Mouse (Mus musculus) layer of hippocampus, postnatal 36 days (tissue): Measurements from ENCODE around the gene Fam69a. TPM values are rescaled to one million over a fixed set of nuclear protein-coding genes. Genes with fewer than 3 reads are reported as not detected.
"Not testable (repeated sequence)": the region's sequence is repeated elsewhere in the genome, so short reads cannot be mapped to it uniquely, and the experiment has no call there.

ENCODE experiments used
- DNase-seq, 2 experiments: peaks; one replicate each; pipeline ENCODE4 v3.0.0; 2022
- total RNA-seq, 2 experiments: library from RNA; stranded (reverse); gene quantifications; 2 replicates each; pipeline ENCODE4 v1.2.3; 2021

Fam69a gene
- total RNA-seq, 2 experiments from 2014 or later: 32.9 to 39.3 TPM

DNA sequence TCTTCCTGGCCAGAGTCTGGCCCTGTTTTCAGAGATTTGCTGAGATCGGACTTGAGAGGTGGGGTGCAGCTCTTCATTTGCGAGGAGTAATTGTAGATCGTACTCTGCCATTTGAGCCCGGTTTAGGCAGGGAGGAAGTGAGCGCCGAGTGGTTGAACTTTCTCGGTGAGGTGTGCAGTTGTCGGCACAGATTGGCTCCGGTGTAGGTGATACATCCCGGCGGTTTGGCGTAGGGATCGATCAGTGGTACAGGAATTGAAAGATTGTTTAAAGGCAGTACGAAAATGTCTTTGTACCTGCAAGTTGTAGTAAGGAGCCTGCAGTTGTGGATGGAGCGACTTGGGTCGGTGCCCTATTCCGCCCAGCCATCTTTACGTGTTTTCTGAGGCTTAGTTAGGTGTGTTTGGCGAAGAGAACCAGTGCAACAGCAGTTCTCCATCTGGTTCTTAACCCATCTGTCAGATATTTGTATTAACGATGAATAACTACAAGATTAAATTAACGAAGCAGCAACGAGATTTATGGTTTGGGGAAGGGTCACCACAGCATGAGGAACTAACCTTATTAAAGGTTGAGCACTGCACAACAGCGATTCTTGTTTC lies 85.8 kb downstream of the Fam69a start:
- no peak for DNase-seq

- DNase-seq: peak; percentile 94 to 96
Measured at GRCm38 (mm10) chr5:107900206-107901013, 86.5 kb downstream of the Fam69a start, which contains the start of gene Rpl5. Gene Rpl5 (plus strand): TSS chr5:107900502.

- no peak for DNase-seq
Measured at GRCm38 (mm10) chr5:107896265-107896664, 90.6 kb downstream of the Fam69a start.

- DNase-seq: no peak
Measured at GRCm38 (mm10) chr5:107894676-107895075, 92.2 kb downstream of the Fam69a start.

GRCm38 (mm10) chr5:107891515-107891914 lies 95.4 kb downstream of the Fam69a start:
- DNase-seq: not testable (repeated sequence)

DNA sequence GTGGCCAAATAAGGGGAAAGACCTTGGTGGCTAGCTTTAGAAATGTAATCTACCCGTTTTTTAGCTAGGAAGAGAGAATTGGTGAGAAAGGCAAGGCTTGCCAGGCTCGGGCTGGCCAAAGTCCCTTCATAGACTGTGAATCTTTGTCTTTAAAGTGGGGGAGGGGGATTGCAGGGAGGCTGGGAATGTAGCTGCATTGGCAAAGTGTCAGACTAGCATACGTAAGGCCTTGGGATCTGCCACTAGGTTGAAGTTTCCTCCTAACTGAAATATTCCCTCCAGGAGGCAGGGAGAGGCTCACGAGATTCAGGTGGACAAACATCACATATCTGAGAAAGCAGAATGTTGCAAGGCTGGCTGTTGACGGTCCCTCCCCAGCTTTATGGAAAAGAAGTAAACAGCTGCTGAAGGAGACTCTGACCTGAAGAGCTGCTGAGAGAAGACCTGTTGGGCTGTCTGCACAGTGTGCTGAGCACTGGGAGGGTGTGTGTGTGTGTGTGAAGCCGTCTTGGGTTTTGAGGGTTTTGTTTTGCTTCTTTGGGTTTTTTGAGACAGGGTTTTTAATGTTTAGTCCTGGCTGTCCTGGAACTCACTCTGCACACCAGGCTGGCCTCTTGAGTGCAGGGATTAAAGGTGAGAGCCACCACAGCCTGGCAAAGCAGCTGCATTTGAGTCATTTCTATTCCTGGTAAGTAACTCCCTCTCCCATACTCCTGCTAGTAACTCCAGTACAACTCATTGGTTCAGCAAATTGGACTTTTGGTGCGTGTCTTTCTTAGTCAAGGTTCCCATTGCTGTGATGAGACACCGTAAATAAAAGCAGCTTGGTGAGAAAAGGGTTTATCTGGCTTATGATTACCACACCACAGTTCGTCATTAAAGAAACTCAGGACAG lies 96.6 kb downstream of the Fam69a start:
- DNase-seq: no peak

DNA sequence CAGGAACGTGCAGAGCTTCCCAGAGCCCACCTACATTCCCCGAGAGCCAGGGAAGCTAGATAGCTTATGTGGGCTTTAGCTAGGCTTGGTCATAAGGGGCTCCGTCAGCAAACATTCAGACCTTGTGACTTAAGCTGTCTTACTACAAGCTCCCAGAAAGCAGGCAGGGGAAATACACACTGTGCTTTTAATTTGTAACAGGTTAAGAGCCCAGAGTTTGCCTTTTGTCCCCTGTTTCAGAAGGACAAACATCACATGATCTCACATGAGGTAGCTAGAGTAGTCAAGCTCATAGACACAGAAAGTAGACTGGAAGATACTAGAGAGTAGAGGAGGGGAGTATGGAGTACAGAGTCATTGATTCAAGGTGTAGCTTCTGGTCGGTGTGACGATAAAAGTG lies 106.2 kb downstream of the Fam69a start:
- DNase-seq: no peak

- no peak for DNase-seq
Measured at GRCm38 (mm10) chr5:107877053-107877452, 109.8 kb downstream of the Fam69a start.

- DNase-seq: no peak
Measured at GRCm38 (mm10) chr5:107875261-107875611, 111.6 kb downstream of the Fam69a start.

DNA sequence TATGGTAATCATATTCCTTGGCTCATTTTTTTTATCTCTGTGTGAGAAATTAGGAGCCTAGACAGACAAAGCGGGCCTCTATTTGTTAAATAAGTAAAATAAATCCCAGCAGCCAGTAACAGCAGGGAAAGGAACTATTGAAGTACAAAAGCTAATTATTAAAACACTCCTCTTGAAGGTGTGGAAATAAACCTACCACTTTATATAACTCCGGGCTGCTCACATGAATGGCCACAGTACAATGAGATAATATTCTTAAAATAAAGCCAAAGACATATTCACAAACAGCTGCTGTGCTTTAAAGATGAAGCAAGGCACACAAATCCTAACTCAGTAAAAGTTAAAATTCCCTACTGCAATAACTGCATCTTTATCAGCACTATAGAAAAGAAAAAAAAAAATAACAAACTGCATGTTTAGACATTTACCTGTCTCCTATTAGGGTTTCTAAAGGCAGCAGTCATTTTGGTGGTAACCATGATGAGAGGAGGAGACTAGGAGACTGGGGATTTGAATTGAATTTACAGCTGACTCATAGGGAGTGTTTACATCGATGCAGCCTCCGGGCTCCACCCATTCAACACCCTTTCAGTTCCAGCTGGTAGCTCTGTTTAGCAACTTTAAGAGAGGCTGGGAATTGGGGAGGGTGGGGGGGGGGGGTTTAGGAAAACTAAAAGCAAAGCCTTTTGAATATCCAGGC lies 112.2 kb downstream of the Fam69a start, which contains the start of gene Evi5:
Gene Evi5, minus strand, starts transcription at position 547 of the 700 bp plus-strand sequence.
- DNase-seq: no peak

- DNase-seq: peak in 1 of 2 experiments; percentile 7
Measured at GRCm38 (mm10) chr5:107873886-107874302, 113.0 kb downstream of the Fam69a start.

GRCm38 (mm10) chr5:107873330-107873729 lies 113.6 kb downstream of the Fam69a start:
- no peak for DNase-seq

DNA sequence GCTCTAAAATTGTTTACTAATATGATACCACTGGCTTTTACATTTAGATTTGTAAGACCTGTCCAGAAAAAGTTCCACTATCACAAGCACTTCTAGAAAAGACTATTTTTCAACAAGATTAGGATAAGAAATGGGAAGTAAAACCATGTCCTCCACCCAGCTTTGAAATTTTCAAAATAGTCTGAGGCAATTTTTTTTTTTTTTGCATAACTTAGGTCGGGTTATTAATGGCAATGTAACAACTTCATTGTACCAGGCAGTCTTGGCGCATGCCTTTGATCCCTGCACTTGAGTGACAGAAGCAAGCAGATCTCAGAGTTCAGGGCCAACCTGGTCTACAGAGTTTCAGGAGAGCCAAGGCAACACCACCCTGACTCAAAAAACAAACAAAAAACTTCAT lies 117.2 kb downstream of the Fam69a start:
- no peak for DNase-seq

- peak; percentile 87 to 88 for DNase-seq
Measured at GRCm38 (mm10) chr5:107868905-107869424, 117.9 kb downstream of the Fam69a start.

GRCm38 (mm10) chr5:107867970-107868904 lies 118.6 kb downstream of the Fam69a start:
- DNase-seq: peak; percentile 45 to 51

GRCm38 (mm10) chr5:107866127-107867126 lies 120.5 kb downstream of the Fam69a start:
- DNase-seq: no peak

- no peak for DNase-seq
Measured at GRCm38 (mm10) chr5:107863971-107864370, 122.9 kb downstream of the Fam69a start.

- DNase-seq: no peak
Measured at GRCm38 (mm10) chr5:107858963-107859362, 127.9 kb downstream of the Fam69a start.
